Mouse (Mus musculus) thymus, adult 18-20 months (tissue): ENCODE results near the gene Galnt18.

Experiments used
- DNase-seq, 2 experiments: peaks; one replicate each; pipeline ENCODE4 v3.0.0; 2022; ENCODE audit warnings: mixed read lengths in 2 of 2

The Galnt18 gene

DNA sequence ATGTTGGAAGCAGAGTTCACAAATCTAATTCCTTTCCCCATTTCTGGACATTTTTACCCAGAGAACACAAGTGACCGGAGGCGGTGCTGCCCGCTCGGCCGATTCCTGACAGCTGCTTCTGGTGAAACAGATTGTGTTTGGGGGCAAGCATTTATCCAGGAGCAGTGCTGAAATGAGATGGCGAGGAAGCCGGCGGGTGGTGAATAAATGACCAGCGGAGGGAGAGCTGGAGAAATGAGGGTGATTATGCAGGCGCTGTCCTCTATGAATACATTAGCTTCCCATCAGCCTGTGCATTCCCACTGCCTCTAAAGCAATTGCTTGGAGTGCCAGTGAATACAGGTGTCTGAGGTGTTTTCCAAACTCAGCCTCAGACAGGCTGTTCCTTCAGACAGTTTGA lies 232.7 kb downstream of the Galnt18 start:
- DNase-seq = no peak

DNA sequence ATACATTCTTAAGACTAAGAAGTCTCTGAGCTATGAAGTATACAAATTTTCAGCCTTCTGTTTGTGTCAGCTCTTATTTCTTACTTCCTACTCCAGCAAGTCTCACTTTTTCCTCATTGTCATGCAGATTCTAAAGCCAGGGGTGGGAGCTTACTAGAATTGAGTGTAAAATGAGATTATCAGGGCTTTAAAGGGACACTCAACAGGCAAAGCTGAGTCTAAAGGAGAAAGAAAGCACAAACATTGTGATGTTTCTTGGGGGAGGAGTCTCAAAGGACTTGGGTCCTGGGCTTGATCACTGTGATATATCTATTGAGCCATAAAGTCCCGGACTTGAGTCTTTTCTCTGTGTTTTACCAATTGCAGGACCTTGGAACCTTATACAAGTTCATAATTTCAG lies 234.2 kb downstream of the Galnt18 start:
- no peak for DNase-seq

DNA sequence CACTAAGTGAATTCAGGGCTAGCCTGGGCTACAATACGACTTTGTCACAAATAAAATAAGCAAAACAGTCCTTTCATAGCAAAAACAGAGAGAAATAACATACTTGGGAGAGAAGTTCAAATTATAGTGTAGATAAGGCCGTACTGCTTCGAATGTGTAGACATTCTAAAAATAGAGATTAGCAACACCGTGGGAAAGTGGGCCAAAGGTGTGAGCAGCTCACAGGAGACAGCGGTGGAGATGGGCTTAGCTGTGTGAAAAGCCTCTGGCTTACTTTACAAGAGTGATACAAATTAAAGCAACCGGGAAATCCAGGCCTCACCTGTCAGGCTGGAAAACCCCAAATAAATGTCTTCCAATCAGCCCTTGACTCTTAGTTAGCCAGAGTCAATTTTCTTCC lies 241.8 kb downstream of the Galnt18 start:
- DNase-seq = no peak

DNA sequence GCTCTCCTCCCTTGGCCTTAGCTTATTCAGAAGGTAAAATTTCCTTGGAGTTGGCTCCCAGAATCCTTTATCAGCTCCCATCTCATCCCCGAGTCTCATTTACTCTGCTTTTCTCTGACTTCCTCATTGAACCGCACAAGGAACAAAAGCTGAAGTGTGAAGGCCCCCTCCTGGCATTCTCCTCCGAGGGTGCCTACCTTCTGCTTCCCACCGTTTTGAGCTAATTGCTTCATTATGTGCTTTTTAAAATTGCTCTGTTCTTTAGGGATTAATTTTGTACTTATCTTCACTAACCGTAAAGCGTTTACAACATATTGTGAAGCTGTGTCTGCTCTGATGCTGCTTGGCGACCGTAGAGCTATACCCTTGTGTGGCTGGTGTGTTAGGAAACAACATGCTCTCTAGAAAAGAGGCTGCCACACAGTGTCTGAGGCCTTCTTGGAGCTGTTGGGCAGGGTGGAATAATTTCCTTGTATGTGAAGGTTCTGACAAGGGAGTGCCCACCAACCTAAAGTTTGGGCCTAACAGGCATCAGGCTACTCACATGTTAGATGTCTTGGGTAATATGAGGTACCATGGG lies 244.9 kb downstream of the Galnt18 start:
- no peak for DNase-seq

DNA sequence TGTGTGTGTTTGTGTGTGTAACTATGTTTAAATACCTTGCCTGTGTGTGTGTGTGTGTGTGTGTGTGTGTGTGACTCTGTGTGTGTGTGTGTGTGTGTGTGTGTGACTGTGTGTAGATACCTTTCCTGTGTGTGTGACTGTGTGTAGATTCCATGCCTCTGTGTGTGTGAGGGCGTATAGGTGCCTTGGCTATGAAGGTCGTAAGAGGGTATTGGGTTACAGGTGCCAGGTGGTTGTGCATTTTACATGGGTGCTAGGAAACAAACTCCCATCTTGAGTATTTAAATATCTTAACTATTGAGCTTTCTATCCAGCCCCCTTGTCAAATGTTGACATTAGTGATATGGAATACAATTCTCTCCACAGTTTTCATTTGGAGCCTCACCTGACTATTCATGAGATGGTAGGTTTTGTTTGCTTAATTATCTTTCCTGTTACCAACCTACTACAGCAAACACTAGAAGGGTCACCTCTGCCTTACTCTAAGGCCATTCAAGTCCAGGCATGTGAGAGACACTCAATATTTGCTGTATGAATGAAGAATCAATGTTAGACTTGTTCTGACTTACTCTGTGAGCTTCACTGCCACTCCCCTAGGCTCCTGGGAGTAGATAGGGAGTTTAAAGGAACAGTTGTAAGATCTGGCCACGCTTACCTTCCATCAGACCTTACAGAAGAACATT lies 250.7 kb downstream of the Galnt18 start:
- no peak for DNase-seq

DNA sequence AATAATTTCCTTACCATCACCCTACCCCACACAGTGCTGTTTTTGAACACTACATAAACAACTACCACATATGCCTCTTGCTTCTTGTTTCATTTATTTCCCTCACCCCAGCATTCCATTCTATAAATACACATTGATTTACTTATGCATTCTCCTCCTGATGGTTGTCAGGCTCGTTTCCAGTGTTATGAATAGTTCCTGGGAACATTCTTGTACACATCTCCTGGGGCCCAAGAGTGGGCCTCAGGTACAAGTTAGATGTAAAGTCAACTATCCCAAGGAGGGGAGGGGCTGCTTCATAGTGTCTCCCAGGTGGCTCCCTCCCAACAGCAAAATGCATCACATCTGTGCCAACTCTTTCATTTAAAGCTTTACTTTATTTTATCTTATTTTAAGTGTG lies 251.3 kb downstream of the Galnt18 start:
- DNase-seq = no peak

DNA sequence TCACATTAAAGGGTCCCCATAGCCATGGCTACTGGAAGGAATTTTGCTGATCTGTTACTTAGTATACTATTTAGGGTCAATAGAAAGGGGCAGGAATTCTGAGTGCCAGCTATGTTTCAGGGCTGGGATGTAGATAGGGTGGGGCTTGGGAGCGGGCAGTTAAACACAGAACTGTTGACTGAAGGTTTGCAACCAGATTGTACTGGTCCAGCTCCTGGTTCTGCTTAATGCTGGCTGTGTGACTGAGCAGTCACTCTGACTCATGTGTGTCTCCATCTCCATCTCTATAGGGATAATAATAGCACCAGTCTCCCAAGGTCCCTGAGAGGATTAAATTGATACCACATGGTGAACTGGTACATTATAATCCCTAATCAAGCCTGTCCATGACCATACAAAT lies 258.9 kb downstream of the Galnt18 start:
- no peak for DNase-seq

DNA sequence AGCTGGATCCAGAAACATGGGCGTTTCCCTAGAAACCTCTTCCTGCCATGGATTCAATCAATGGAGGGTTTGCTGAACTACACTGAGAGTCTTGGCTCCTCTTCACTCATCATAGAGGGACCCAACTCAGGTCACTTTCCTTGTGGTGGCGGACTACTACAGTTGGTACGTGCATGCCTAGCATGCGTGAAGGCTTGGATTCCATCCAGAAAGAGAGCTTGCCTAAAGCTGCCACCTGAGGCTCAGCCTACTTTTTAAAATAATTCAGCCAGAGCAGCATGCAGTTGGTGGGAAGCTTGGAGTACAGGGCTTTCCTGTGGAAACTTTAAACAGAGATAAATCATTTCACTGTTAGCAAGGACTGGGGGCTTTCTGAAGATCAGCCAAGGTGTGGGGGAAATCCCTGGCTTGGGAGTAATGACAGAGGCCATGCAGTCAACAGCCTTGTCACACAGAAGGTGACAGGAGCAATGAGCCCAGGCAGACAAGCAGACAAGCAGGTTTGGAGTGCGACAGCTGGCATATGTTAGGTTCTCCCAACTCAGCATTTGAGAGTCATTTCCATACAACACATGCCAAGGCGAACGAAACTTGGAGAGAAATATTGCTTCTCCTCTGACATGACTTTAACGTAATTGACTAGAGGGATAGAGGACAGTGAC lies 261.1 kb downstream of the Galnt18 start:
- DNase-seq = no peak

DNA sequence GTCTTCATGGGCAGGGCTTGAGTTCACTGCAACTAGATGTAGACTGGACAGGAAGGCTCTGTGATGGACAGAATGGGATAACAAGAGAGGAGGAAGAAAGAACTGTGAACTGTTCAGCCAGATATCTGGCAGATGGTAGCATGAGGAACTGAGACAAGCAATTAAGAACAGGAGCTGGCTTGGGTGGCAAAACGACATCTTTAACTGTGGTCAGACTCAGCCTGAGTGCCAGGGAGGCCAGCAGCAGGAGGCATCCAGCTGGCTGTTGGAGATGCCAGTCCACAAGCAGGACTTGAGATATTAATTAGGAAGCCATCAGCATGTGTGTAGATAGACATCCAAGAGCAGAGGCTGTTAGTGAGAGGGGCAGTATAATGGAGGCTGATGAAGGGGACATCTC lies 262.9 kb downstream of the Galnt18 start:
- DNase-seq = no peak

DNA sequence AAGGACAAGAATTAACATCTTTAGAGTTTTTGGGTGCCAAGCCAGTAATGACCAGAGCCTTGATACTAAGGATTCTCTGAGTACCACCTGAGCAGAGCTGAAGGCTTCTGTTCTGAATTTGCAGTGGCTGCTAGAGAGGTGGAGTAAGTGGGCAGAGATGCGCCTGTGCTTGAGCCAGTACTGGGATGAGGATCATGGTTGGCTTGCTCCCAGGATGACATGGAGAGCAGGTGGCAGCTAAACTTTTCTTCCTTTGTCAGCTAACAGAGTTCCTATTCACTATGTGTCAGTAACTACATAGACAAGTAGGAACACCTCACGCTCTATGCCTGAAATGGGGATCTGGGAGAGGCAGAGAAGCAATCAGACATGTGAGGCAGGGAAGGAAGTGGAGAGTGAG lies 264.3 kb downstream of the Galnt18 start:
- no peak for DNase-seq

DNA sequence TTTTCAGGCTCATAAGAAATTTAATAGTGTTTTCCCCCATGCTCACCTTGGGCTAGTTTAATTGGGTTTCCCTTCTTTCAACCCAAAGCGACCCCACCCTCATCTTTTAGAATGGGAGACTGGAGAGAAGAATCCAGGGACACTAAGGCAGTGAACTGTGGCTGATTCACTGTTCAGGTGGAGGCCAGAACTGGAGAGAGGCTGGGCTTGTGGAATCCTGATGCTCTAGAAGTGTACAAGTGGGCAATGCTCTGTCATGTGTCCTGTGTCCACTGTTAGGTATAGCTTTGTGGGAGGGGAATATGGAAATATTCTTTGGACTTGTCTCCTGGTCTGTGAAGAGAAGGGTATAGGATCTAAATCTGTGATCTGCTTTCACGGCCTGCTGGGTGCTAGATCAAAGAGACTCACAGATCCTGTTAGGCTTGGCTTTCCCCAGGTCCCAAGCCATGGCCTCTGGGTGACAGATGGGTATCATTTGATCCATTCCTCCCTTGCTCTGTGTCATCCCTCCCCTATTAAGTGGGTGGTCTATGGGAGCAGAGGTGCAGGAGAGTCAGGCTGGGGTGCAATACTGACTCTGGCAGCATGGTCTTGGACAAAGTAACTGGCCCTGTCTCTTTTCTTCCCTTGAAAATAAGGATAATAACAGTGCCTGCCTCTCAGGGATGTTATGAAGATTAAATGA lies 270.5 kb downstream of the Galnt18 start:
- no peak for DNase-seq

DNA sequence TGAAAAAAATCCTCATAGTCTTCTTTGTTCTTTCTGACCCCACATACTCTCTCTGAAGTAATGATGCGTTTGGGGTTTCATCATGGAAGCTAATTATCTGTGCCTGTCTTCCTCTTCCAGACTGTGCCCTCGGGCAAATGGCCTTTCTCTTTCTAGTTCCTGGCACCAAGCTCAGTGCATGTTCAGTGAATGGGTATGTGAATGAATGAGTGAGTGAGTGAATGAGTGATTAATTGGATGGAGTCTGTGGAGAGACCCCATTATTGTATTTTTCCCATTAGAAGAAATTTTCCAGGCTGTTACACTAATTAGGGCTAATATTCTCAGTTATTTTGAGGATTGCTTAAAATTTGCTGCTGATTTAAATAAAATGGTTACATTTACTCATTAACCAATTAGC lies 279.2 kb downstream of the Galnt18 start:
- DNase-seq = no peak

DNA sequence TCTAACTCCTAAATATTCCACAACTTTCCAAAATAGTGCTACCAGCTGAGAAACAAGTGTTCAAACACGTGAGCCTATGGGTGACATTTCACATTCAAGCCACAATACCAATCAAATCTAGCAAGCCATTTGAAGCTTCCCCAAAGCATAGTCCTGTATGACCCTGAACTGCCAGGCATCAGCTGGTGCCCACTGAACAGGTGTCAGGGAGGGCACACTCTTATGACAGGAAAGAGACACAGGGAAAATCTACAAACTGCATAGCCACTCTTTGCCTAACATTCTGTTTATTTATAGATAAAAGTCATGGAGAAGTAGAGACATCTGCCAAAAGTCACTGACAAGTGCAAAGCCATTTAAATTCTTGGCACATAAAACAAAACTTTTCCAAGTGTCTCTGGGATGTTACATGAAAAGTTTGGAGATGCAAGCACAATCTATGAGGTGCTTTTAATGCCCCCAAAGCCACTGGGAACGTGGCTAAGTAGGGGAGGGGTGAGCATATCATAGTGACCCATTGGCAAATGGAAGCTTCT lies 280.5 kb downstream of the Galnt18 start:
- no peak for DNase-seq

DNA sequence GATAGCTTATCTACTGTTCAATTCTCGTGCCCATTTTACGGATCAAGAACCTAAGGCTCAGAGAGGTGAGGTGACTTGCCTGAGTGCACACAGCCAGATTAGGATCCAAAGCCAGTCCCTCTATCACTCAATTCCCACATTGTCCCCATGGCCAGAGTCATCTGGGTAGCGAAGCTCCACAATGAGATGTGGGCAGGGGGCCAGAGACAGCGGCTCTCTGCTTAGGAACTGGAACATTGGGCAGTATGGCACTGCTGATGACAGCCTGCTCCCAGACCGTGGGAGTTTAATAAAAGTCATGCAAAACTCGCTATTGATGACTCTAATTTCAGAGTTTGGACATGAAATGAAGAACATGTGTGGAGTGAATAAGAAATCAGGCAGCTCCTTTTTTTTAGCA lies 282.6 kb downstream of the Galnt18 start:
- no peak for DNase-seq

DNA sequence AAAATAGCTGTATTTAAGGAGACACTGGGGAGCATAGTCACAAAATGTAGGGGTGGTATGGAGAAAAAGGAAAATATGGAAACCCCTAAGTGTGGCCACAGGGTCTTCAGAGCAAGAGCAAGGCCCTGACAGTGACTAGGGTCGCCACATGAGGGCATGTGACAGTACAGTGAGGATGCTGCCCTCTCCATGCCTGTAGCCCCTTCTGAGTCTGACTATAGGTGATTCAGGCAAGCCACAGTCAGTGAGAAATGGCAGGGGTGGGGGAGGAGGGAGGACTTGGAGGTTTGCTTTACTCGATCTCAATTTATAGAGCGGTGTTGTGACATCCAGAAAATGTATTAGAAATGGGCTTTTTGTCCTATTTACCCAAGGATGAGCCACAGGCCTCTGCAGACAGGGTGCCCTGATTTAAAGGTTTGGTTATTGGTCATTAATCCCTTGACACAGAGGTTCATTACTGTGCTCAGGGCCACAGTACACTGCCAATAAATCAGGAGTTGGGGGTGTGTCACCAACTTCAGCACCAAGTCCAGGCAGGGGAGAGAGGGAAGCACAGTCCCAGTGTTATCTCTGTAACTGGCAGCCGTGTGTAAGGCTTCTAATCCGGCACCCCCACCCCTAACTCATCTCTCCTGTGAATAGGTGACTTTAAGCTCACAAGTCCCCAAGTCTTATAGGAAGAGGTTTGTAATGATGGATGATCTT lies 287.4 kb downstream of the Galnt18 start:
- DNase-seq = no peak

DNA sequence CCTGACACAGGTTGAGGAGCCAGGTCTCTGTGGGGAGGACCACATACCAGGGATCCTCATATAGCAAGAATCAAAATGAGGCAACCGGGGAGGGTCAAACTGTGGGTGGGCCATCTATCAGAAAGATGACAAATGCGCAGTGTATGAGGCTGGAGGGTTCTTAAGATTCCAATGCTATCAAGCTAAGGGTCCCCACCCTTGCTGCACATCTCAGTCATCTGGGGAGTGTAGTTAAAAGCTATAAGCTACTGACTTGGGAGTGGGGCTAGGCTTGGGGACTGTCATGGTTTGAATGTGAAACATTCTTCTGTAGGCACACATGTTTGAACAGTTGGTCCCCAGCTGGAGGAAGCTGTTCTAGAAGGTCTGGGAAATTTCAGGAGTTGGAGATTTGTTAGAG lies 288.2 kb downstream of the Galnt18 start:
- no peak for DNase-seq

DNA sequence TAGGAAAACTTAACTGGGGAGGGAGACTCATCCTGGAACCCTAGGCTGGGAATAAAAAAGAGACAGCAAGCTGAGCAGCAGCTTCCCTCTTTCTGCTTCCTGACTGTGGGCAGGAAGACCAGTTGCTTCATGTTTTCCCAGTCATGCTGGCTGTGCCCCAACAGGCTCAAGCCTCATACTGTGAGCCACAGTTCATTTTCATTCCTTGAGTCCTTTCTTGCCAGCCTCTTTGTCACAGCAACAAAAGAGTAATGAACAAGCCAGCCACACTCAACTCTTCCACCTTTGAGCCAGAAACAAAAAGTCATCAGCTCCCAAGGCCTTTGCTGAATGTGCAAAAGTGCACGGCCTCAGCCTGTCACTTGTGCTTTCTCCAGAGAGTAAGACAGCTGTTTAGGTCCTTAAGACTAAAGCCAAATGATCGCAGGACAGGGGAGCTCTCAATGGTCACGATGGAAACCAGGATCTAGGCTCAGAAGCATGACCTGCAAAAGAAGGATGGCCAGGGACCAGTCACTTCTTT lies 292.9 kb downstream of the Galnt18 start:
- no peak for DNase-seq

DNA sequence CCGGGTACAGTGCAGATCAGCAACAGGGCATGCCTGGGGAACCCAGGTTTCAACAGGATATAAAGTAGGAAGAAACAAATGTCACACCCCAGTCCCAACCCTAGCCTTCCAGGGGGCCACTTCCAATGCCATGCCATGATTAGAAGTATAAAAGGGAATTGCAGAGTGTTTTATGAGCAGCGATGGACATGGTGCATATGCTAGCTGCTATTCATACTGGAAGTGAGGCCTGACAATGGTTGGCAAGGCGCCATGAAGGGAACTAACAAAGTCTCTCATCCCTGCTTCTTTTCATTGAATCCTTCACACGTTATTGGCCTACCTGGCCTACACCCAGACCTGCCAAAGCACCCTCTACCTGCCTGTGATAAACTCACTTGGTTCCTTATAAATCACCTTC lies 295.9 kb downstream of the Galnt18 start:
- no peak for DNase-seq

DNA sequence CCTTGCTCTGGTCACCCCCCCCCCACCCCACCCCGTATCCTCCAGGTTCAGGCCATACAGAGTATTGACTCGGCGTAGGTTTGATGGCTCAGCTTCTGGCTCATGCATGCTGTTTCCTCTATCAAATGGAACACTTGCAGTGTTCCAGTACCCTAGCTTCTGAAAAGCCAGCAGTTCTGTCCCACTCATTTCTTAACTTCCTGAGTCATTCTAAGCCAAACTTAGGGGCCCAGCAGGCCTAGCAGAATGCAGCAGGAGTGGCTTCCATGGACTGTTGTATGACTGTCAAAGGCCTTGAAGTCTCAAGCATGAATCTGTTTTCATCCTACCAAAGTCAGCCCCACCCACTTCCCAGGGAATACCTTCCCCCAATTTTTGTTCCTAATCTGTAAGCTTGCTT lies 296.5 kb downstream of the Galnt18 start:
- DNase-seq = no peak

DNA sequence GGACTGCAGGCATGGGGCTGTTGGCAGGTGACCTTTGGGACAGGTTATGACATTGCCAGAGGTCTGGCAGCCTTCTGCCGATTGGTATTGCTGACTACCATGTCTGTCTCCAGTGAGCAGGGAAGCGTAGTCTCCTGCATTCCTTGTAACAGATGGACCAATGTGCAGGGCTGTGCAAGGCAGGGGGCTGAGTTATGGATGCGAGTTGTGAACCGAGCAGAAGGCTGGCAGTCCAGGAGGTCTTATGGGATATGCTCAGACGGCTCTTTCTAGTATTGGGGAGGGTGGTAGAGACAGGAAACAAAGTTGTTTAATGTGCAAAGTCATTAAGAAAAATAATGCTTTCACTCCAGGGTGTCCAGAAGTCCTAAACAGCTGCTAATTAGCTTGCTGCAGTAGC lies 312.1 kb downstream of the Galnt18 start:
- DNase-seq = no peak

DNA sequence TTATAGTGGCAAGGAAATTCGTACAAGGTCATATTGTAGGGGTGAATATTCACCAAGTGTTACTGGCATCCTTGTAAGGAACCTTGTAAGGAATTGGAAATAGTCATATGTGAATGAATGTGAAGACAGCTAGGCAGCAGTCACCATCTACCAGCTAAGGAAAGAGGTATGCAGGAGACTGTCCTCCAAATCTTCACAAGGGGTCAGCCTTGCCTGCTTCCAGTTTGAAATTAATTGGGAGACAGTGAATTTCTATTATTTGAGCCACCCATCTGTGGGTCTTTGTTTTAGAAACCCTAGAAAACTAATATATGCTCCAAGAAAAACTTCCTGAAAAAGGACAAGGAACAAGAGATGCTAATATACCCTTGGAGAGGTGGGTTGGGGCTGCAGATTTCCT lies 313.1 kb downstream of the Galnt18 start:
- DNase-seq = no peak

DNA sequence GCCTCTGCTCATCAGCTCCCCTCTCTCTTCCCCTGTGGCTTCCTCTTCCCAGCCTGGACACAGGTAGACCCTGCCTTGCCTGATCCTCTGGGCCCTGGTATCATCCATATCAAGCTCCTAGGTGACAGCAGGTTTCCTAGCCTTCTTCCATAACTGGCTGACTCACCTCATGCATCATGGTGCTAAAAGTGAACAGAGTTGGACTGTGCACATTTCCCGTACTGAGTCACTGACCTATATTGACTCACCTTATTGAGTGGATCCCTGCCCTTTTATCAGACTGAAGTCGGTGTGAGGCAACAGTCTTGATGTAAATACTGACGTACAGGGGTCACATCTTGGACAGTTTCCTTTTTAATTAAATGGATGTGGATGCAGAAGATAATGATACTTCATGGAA lies 313.7 kb downstream of the Galnt18 start:
- no peak for DNase-seq

DNA sequence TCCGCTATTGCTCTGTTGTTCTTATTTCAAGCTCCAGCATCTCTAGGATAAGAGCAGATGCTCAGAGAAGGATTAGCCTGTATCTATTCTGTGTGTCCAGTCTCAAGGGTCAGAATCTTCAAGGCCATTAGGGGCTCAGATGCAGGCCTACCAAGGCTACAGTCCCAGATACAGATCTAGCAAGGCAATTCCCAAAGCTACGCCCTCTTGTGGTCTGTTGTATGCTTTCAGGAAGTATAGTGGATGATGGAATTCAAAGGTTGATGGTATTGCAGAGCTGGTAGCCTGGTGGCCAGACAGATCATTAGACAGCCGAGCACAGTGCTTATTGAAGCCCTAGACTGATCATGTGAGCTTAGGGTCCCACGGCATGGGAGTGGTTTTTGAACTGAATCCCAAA lies 320.1 kb downstream of the Galnt18 start:
- no peak for DNase-seq
